Mouse (Mus musculus) neural tube, embryonic 10.5 days (tissue): ENCODE measurements around the gene Zbtb21.
"Not testable (repeated sequence)": the region's sequence is repeated elsewhere in the genome, so short reads cannot be mapped to it uniquely, and the experiment has no call there.

ENCODE experiments used
- DNase-seq: peaks from one replicate; pipeline ENCODE4 v3.0.0-alpha.2; 2017; ENCODE audit warnings: low spot score; ENCODE audit errors: extremely low spot score

Zbtb21 gene

DNA sequence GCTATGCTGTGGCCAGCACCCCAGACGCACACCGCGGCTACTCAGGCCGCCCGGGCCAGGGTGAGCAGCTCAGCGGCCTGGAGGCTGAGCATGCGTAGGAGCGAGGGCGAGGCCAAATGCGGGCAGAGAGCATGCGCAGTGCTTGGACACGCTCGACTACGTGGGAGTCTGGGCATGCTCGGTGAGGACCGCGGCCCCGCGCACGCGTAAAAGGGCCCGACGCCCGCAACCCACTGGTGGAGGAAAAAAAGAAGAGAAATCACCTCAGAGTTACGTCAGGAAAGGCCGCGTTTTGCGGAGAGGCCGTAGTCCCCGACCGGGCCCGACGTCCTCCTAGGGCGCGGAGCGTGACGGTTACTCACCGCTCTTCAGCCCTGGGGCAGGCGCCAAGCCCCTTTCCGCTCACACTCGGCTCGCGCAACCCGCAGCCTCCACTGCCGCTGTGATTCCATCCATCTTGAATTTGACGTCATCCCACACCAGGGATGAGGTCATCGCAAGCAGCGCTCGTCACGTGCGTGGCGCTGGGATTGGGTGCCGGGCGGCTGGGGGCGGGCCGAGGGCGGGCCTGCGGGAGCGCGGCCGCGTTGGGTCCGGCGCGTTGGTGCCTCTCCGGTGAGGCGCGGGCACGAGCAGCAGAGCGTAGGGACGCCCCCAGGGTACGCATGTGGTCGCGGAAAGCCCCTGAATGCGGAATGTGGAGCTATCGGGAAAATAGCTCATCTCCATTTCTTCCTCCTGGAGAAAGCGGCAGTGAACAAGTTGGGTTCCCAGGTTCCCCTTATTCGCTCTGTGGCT, at the start of gene Zbtb21, which contains the start of gene C2cd2:
Gene Zbtb21 (minus strand): TSS at position 472 of the 798 bp plus-strand sequence.
Gene C2cd2 (minus strand): TSS at position 448 of the 798 bp plus-strand sequence.
- peak; percentile 98 for DNase-seq

DNA sequence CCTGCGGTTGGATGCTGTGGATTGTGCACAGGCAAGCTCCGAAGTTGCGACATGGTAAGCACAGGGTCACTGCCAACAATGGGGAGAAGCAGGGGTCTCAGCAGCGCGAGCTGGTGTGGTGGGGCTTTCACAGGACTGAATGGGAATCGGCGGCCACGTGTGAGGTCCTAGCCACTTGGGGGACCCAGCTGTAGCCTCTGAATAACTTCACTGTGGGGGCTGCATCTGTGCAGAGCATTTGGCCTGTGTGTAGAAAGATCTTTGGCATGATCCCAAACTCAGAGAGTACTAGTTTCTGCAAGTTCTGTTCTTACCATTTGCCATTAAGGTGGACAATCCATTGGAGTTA, 34.9 kb upstream of the Zbtb21 start:
- not testable (repeated sequence) for DNase-seq

DNA sequence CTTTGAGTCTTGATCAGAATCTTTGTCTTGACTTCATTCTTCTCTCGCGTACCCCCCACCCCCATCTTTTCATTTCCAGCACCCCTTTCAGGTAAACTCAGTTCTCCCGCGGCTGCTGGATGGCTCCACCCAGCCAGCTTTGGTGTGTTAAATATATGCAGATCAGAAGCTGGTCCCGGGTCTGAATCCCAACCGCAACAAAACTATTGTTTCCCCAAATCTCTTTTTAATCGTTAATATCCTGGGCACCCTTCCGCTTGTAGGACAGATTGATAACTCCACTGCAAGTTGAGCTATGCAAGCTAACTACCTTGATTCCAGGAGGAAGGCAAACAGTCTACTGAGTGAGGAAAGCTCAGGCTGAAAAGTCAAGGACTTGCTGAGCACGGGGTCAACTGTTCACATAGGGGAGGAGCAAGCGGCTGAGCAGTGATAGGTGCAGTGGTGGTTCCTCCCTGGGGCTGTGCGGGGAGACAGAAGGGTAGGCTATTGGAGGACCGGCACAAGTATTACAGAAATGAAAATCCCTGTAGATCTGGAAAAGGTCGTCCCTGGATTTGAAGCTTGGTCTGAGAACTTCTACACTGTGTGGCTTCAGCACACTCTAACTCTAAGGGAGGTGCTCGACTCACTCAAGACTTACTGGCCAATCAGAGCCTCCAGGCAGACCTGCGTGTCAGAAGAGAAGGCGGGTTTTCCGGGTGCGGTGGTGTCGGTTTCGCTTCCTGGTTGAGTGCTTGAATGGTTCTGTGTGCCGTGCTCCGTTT, 34.4 kb upstream of the Zbtb21 start, which contains the start of gene B230307C23Rik:
Gene B230307C23Rik (plus strand): TSS at position 700 of the 767 bp plus-strand sequence.
- peak; percentile 83 for DNase-seq

DNA sequence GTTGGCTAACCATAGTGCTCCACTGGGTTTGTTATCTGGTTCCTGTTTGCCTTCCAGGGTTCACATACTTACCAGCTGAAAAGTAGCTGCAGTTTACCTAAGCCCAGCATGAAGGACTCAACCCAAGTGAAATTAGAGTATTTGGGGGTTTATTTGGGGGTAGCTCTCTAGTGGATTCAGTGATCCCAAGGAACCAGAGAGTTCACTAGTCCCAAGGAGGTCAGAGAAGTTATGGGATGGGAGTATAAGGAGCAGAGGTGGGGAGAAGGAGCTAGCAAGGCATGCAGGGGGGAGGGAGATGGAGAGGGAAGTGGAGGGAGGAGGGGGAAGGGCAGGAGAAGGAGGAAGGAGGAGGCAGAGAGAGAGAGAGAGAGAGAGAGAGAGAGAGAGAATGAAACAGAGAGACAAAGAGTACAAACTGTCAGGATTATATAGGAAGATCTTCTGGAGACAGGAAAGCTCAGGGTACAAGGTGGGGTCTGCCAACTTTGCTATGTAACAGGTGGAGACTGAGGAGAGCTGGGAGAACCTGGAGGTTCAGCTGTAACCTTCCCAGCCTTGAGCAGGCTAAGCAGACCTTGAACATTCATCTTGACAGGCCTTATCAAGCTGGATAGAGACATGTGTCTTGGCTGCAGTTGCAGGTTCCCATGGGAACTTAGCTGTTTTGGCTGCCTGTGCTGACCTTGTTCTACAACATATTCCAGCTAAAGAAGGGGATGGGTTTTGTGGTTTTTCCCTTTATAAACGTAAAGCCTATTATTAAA, 33.6 kb upstream of the Zbtb21 start:
- no peak for DNase-seq

DNA sequence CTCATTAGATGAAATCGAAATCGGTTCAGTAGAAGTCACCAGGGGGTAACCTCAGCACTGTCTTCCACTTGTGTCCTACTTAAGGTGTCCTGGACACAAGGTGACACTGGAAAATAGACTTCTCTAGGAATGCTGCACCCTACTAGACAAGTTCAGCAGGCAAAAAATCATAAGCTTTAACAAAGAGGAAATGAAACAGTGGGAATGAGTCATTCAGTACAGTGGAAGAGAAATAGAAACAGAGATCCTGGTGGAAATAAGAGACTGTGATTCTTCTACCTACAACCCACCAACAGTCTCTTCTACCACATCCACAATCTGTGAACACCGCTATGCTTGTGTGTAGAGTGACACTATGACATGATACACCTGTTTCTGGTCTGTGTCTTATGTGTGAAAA, 30.1 kb upstream of the Zbtb21 start:
- DNase-seq = not testable (repeated sequence)

DNA sequence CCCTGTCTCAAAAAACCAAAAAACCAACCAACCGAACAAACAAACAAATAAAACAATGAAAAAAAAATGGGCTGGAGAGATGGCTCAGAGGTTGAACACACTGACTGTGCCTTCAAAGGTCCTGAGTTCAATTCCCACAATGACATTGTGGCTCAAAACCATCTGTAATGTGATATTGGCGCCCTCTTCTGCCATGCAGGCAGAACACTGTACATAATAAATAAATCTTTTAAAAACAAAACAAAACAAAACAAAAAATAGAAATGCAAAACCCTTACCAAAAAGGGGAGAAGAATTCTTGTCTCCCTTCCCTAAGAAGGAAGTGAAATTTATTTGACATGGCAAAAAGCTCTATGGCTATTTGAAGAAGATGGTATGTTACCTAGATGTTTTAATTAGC, 29.1 kb upstream of the Zbtb21 start:
- no peak for DNase-seq

DNA sequence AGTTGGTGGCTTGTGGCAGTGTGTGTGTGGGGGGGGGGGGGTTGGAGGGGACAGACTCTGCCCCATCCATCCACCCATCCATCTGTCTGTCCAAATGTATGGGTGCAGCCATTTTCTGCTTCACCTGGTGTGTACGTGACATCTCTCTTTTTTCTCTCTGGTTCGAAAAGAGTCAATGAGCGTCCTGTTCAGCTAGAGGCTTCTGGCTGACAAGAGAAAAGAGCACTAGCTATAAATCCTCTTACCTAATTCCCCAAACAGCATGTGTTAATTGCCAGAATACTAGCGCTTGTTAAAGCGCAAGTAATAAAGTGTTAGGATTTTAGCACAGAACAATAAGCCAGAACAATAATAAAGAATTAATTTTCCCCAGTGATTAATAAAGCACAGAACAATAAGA, 22.2 kb upstream of the Zbtb21 start:
- DNase-seq = no peak

DNA sequence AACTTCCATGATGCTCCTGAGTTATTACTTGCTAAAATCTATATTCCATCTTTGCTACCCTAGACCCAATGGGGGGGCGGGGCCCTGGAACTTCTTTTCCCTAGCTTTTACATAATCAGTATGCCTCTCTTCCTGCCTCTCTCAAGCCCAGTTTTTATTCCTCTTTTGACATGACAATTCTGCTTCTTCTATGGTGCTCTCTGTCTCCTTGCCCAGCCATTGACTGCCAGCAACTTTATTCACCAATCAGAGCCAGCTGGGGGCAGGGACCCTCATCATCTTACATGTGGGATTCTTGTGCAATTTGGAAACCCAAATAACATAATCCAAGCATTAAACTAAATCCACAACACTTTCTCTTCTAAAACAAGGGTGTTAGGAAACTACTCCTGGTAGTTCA, 18.9 kb upstream of the Zbtb21 start:
- no peak for DNase-seq

DNA sequence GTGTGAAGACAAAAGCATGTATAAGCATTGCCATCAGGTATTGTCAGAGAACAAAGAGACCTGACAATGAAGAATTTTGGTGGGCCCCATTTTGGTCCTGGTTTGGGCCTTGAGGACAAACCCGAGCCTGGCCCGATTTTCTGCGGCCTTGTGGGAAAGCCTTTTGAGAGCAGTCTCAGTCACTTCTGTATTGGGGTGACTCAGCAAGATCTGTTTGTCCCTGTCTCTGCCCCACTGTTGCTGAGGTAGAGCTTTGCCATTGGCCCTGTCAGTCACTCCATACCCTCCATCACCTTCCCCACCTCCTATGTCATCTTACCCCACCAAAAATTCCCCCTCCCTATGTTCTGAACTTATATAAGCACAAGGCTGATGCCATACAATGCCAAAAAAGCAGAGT, 15.3 kb upstream of the Zbtb21 start:
- no peak for DNase-seq

DNA sequence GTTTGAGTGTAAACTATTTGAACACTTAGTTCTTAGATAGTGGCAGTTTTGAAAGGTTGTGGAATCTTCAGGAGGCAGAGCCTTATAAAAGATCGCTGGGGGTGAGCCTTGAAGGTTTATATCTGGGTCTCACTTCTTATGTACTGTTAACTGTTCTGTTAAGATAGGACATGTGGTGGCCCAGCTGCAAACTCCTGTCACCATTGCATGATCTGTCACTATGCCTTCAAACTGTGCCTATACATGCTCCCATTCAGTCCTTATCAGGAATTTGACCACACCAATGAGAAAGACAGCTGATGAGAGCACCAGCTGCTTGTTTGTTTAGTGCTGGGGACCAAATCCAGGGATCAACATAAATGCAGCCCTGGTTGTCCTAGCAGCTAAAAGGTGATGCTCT, 14.9 kb upstream of the Zbtb21 start:
- DNase-seq = no peak

DNA sequence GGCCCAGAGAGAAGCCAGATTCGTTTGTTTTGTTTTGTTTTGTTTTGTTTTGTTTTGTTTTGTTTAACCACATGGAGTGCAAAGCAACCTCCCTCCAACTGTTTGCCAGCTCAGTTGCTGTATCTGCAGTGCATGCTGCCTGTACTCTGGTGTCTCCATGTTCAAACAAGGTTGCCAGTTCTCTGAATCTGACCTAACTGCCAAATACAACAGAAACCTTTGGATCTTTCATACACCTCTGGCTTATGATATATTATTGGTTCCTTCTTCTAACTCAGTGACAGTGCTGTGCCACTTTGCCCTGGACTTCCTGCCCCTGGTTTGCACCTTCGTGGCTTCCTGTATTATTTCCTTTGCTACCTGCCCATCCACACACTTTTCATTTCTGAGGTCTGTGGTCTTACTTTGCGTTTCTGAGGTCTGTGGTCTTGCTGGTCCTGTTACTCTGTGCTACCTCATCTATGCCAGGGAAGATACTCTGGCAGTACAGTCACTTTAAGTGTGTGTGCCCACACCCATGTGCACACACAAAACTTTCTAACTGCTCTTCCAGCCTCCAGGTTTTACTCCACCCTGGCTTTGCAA, 1.6 kb upstream of the Zbtb21 start:
- no peak for DNase-seq

DNA sequence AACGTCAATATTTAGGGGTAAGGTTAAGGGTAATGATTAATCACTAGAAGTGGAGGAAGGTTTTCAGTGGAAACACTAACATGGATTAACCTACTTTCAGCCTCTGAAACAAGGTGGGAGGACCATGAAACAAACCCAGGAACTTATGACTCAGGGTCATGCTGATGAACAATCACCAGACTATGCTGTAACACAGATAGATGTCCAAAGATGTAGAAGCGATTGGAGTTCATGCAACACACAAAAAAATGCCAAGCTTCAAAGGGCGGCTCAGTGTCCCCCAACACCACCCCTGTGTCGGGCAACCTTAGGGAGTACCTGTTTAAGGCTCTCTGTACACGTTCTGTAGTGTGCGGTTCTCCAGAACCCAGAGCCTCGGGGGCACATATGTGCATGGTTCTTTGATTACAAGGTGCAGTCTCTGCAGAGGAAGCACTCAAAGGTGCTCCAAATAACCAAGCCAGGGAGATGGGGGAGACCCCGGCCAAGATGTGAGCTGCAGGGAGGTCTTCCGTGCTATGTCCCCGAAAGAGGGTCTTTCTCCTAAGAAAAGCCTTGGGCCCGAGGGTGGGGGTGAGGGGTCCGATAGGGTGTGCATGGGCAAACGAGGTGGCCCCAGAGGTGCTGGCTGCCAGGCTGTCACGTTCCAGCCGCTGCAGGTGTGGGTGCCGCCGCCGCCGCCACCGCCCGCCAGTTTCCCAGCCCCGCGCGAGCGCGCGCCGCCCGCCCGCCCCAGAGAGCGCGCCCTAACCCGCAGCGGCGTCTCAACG, 856 bp downstream of the Zbtb21 start:
- DNase-seq = no peak

DNA sequence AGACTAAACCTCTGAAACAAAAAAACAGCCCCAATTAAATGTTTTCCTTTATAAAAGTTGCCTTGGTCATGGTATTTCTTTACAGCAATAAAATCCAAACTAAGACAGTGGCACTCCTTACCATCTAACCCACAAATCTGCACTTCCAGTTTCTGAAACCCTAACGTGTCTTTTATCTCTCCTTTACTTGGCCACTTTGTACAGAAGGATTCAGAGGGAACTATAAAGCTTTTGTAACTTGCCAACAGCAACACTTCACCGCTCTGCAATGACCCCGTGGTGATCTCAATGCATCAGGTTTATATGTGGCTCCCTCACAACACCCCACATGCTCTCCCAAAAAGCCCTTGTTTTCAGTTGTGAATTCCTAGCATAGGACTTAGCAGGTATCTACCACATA, 2.1 kb downstream of the Zbtb21 start:
- DNase-seq = no peak

DNA sequence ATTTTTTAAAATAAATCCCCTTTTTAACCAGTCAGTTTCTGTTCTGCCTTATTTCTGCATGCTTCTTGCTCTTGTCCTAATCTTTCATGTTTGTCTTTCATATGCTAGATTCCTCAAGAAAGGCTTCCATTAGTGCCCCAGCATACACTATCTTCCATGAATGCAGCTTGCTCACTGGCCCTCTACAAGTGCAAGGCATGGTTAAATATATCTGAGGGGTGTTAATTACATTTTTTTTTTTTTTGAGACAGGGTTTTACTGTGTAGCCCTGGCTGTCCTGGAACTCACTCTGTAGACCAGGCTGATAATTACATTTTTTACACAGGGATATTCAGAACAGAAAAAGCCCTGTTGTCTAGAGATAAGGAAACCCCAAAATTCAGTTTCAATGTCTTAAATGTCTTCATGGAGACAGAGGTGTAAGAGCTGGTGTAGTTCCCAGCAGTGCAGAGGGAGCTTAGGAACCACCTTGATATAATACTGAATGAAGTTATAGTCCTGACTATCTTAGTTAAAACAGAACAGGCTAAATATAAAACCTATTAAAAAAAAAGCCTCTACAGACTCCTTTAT, 3.9 kb downstream of the Zbtb21 start:
- no peak for DNase-seq

DNA sequence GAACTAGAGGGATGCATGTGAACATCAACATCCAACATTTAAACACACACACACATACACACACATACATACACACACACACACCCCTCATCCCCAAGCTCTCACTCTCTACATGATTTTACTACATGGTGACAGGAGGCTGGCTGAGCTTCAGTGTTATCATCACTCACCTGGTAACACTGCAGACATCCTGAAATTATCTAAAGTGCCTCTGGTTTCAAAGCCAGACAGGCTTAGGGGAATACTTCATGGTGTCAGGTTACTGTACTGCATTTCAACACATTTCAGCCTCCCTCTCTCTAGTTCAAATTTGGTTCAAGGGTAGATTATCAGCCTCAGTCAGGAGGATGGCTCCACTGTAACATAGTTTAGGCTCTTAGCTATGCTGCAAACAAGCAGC, 4.8 kb downstream of the Zbtb21 start:
- DNase-seq = no peak

DNA sequence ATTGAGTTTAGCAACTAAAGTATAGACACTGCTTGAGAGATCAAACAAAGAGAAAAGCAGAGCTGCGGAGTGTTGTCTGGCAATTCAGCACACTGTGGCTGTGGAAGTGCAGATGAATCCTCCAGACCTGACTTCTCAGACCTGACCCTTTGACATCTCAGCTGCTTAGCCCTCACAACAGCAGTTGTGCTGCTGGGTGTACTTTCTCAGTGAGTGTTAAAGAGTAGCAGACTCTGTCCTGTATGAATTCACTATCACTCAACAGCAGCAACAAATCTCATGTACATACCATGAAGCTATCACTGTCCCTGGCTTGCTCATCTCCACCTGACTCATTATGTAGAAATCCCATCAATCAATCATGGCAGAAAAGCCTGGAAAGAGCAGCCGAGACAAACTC, 6.4 kb downstream of the Zbtb21 start:
- DNase-seq = no peak

DNA sequence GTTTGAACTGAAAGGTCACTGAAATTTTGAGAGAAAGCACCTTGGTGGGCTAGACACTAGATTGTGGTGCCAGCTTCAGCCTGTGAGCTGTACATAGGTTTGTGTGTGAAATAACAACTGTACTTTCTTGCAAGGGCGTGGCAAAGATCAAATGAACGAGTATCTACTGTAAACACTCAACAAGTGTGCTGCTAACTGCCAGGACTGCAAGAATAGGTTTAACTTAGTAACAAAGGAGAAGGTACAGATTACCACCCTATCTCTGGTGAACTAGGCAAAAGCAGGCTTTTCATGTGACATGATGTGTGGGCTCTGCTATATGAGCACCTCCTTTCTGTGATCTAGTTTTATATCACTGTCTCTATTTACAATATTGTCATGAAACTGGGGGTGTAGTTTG, 9.1 kb downstream of the Zbtb21 start:
- DNase-seq = no peak

DNA sequence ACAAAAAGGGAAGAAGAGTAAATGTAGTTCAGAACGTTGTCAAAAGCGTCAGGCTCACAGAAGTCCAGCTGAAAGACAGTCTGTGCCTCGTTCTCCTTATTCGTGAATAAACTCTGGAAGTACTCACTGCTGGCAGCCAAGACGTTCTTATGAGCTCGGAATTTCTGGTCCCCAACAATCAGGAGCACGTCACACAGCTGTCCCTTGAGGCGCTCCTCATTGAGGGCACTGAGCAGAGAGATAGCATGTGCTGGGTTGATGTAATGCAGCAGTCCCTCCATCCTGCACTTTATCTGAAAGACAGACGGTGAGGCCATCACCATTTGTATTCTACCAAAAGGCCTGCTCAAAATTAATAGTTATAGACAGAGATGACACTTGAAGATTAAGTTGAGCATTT, 9.6 kb downstream of the Zbtb21 start:
- no peak for DNase-seq

DNA sequence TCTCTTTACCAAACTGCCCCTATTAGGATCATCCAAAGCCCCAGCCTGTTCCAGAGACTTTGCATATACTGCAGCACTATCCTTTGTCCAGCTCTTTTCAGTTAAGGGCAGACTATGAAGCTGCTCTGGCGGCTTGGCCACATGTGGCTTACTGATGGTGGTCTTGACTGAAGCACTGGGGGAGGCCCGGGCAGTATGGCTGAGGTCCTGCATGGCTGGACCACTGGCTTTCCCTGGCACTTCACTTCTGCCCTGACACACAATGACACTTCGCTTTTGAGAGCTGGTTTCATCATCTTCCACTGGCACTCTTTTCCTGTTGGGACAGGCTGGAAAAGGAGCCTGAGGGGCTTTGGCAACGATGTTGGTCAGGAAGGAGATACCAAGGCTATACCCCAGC, 10.1 kb downstream of the Zbtb21 start:
- DNase-seq = no peak

DNA sequence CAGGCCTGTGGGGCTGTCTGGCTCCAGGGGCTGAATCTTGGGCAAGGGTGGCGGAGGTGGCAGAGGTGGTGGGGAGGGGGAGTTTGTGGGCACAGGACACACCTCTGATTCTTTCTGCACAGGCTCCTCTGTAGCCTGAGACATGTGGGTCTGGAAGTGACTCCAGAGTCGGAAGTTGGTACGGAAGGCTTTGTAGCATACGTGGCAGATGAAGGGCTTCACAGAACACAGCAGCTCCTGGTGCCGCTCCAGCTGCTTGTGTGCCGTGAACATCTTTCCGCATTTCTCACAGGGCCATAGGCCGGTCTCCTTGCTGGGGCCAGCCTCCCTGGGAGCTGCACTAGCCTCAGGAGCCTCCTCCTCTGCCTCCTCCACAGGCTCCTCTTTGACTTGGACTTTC, 12.4 kb downstream of the Zbtb21 start:
- DNase-seq = no peak

DNA sequence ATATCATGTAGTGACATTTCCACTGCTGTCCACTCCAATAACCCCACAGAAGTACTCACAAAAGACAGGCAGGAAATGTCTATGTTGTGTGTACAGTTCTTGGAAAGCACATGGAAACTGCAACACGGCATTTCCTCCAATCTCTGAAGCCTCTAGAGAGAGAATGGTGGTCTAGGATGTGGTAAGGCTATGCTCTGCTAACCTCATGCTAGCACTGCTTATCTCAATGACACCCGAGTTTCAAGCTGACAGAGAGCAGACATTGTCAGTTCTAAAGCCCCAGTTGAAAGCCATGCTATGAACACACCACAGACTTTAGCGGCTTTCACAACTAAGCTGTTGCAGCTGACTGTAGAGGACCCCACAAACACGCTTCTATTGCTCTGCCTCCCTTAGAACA, 13.6 kb downstream of the Zbtb21 start:
- DNase-seq = no peak
